In genomic region chr5:150425038-150425437, GRCm38 (mm10) we compare ENCODE assay signal across 21 mouse cellular contexts.
DNase-seq lines count a peak whose midpoint lies in the region; ATAC-seq lines count a peak whose summit lies in the region.
"Had no signal": no experiment of that assay in that cellular context is flagged by ENCODE, and none has a peak within 500 bp of the region (broad histone marks: within the 10 kb centered on the region; RNA-seq: fewer than 3 reads in every experiment).

No protein-coding gene starts in this region.

- no peaks in the 10 kb centered on the region for H3K27me3 ChIP-seq in midbrain, embryonic 13.5 days
- no peaks in the 10 kb centered on the region for H3K27me3 ChIP-seq in midbrain, embryonic 10.5 days (ENCODE audit: low read depth, poor library complexity, severe bottlenecking)
- H3K27me3 ChIP-seq in midbrain, embryonic 16.5 days (ENCODE audit: control insufficient read depth, insufficient read depth, low read depth, low read length): no peaks in the 10 kb centered on the region
- H3K27me3 ChIP-seq: CH12.LX; embryonic facial prominence, embryonic 13.5 days; heart, embryonic 13.5 days; hindbrain, embryonic 12.5 days; Patski had no signal

- no peaks in the 10 kb centered on the region for H3K9me3 ChIP-seq in midbrain, embryonic 13.5 days
- no peaks in the 10 kb centered on the region for H3K9me3 ChIP-seq in midbrain, embryonic 10.5 days (replicated peaks)
- no peaks in the 10 kb centered on the region for H3K9me3 ChIP-seq in midbrain, embryonic 16.5 days (replicated peaks; ENCODE audit: control insufficient read depth, low read length, poor library complexity, severe bottlenecking)
- H3K9me3 ChIP-seq: embryonic facial prominence, embryonic 13.5 days; forebrain, embryonic 10.5 days; heart, embryonic 13.5 days; hindbrain, embryonic 12.5 days had no signal

- WGBS in midbrain, embryonic 13.5 days: 78% methylated on average over 5 of the region's 5 CpGs
- 85% methylated on average over 5 of the region's 5 CpGs for WGBS in midbrain, embryonic 10.5 days
- 75% methylated on average over 5 of the region's 5 CpGs for WGBS in midbrain, embryonic 16.5 days

- no peak overlapping the region for H3K4me3 ChIP-seq in midbrain, embryonic 13.5 days (replicated peaks)
- no peak overlapping the region for H3K4me3 ChIP-seq in midbrain, embryonic 10.5 days
- no peak overlapping the region for H3K4me3 ChIP-seq in midbrain, embryonic 16.5 days (ENCODE audit: low read depth, low read length)
- H3K4me3 ChIP-seq: embryonic facial prominence, embryonic 13.5 days; forebrain, embryonic 10.5 days; heart, embryonic 13.5 days; hindbrain, embryonic 12.5 days had no signal

- no peak for DNase-seq in frontal cortex, postnatal 25 days (ENCODE audit: low spot score in 2 of 2)
- DNase-seq in midbrain, embryonic 10.5 days (ENCODE audit: low spot score): no peak
- no peak for DNase-seq in testis, postnatal 14 days (ENCODE audit: low spot score)
- DNase-seq: adrenal gland, postnatal 14 days; cerebellum, adult 18-20 months; cerebellum, adult 9-11 months; cerebellum, postnatal 36 days; gastrocnemius, postnatal 10 days; heart, postnatal 36 days had no signal

- no peak overlapping the region for H3K9ac ChIP-seq in midbrain, embryonic 13.5 days (replicated peaks)
- no peak overlapping the region for H3K9ac ChIP-seq in midbrain, embryonic 16.5 days (ENCODE audit: low read depth, low read length)
- H3K9ac ChIP-seq: embryonic facial prominence, embryonic 13.5 days; heart, embryonic 13.5 days; hindbrain, embryonic 12.5 days had no signal

- no peak overlapping the region for H3K27ac ChIP-seq in midbrain, embryonic 13.5 days
- H3K27ac ChIP-seq in midbrain, embryonic 10.5 days (replicated peaks): no peak overlapping the region
- H3K27ac ChIP-seq in midbrain, embryonic 16.5 days (ENCODE audit: low read length): no peak overlapping the region
- H3K27ac ChIP-seq: embryonic facial prominence, embryonic 13.5 days; forebrain, embryonic 10.5 days; heart, embryonic 13.5 days; hindbrain, embryonic 12.5 days had no signal

- peaks cover 63% of the 10 kb centered on the region for H3K36me3 ChIP-seq in midbrain, embryonic 13.5 days
- H3K36me3 ChIP-seq in midbrain, embryonic 10.5 days: no peaks in the 10 kb centered on the region
- peaks cover 51% of the 10 kb centered on the region for H3K36me3 ChIP-seq in midbrain, embryonic 16.5 days (ENCODE audit: control insufficient read depth, insufficient read depth, low read length)
- H3K36me3 ChIP-seq: forebrain, embryonic 10.5 days had no signal

- H3K4me1 ChIP-seq in midbrain, embryonic 13.5 days (replicated peaks): no peaks in the 10 kb centered on the region
- no peaks in the 10 kb centered on the region for H3K4me1 ChIP-seq in midbrain, embryonic 10.5 days
- no peaks in the 10 kb centered on the region for H3K4me1 ChIP-seq in midbrain, embryonic 16.5 days (ENCODE audit: control insufficient read depth, insufficient read depth, low read length)
- H3K4me1 ChIP-seq: embryonic facial prominence, embryonic 13.5 days; forebrain, embryonic 10.5 days; heart, embryonic 13.5 days; hindbrain, embryonic 12.5 days had no signal

- H3K4me2 ChIP-seq in midbrain, embryonic 13.5 days (replicated peaks): no peak overlapping the region
- H3K4me2 ChIP-seq in midbrain, embryonic 16.5 days (ENCODE audit: low read length): no peak overlapping the region
- H3K4me2 ChIP-seq: embryonic facial prominence, embryonic 13.5 days; heart, embryonic 13.5 days; hindbrain, embryonic 12.5 days had no signal

- ATAC-seq in frontal cortex, adult (ENCODE audit: low TSS enrichment): peak; percentile 59; the same call in 1 of the 2 replicates
- ATAC-seq in midbrain, embryonic 13.5 days: peak; percentile 45; the same call in 1 of the 2 replicates
- ATAC-seq in erythroblast, adult 5-6 weeks (replicated peaks; ENCODE audit: low FRiP score, poor library complexity, severe bottlenecking): peak; percentile 31; the same call in 1 of the 2 replicates
- peak; percentile 73 for ATAC-seq in midbrain, embryonic 16.5 days
- ATAC-seq: activated CD4-positive, CD25-positive, alpha-beta regulatory T cell, adult 4 months; intestine, embryonic 16.5 days; Patski had no signal
